Mouse (Mus musculus) adrenal gland, postnatal 14 days (tissue): ENCODE measurements around the gene Cln6. TPM values are rescaled to one million over a fixed set of nuclear protein-coding genes. Genes with fewer than 3 reads are reported as not detected.

ENCODE experiments used
- DNase-seq: peaks from one replicate; pipeline ENCODE4 v3.0.0; 2021; ENCODE audit warnings: mixed read lengths
- total RNA-seq: library from RNA; stranded (reverse); gene quantifications from 2 replicates; pipeline ENCODE4 v1.2.3, GENCODE M21; 2021

Gene Cln6
- total RNA-seq, 1 experiment from 2014 or later = 17.6 TPM

GRCm38 (mm10) chr9:62881871-62882270, 43.3 kb downstream of the Cln6 start:
- peak; percentile 31 for DNase-seq

GRCm38 (mm10) chr9:62894486-62894885, 55.9 kb downstream of the Cln6 start:
- DNase-seq = peak; percentile 69

Other genes with a start within 250 kb of the Cln6 start
- 1.3 and 1.9 TPM in 2 replicates for gene Itga11, start 161.0 kb upstream of the Cln6 start, total RNA-seq
- 38.4 and 38.9 TPM in 2 replicates for gene Fem1b, start 26.9 kb upstream of the Cln6 start, total RNA-seq
- gene Calml4, start 19.3 kb downstream of the Cln6 start, total RNA-seq = 8.6 and 9.5 TPM in 2 replicates
- 26.0 and 33.5 TPM in 2 replicates for gene Pias1, start 149.1 kb downstream of the Cln6 start, total RNA-seq